Mouse (Mus musculus) liver, embryonic 14.5 days (tissue): ENCODE results near the gene Cracr2b. TPM values are rescaled to one million over a fixed set of nuclear protein-coding genes. Genes with fewer than 3 reads are reported as not detected.

ENCODE experiments used
- ATAC-seq: fragments of 200-750 bp; cut with Nextera tagmentation; 2 replicates; pipeline ENCODE4 v1.8.0; 2017; ENCODE audit warnings: moderate number of reproducible peaks, mild to moderate bottlenecking, moderate library complexity; ENCODE audit not compliant: insufficient read depth
- DNase-seq, 3 experiments: peaks; one replicate each; pipeline ENCODE4 v3.0.0-alpha.2; 2012 to 2013; ENCODE audit warnings: low read depth in 3 of 3, low spot score in 3 of 3
- H3K27ac ChIP-seq: fragments of 300-500 bp; sonication (generic); 2 replicates; pipeline ENCODE4 v1.5.1; 2014; ENCODE audit warnings: moderate library complexity, mild to moderate bottlenecking, control low read depth, inconsistent platforms
- H3K27me3 ChIP-seq: fragments of 300-500 bp; sonication (generic); 2 replicates; pipeline ENCODE4 v1.6.1; 2014; ENCODE audit warnings: mild to moderate bottlenecking, low read length, moderate library complexity; ENCODE audit not compliant: control insufficient read depth, insufficient read depth
- H3K36me3 ChIP-seq: fragments of 300-500 bp; sonication (generic); replicated peaks from 2 replicates; pipeline ENCODE4 v1.6.1; 2014; ENCODE audit warnings: low read depth; ENCODE audit not compliant: control insufficient read depth, insufficient read depth
- H3K4me1 ChIP-seq, 2 experiments: fragments of 200-500 bp in 1 of 2; fragments of 300-500 bp in 1 of 2; sonication (generic) in 1 of 2; replicated peaks; 2 replicates each; pipeline ENCODE4 v1.6.1; 2012 to 2014; ENCODE audit warnings: antibody characterized with exemption in 1 of 2, inconsistent platforms in 1 of 2, low read length in 1 of 2; ENCODE audit not compliant: control insufficient read depth in 2 of 2, insufficient read depth in 2 of 2
- H3K4me2 ChIP-seq: fragments of 300-500 bp; sonication (generic); 2 replicates; pipeline ENCODE4 v1.6.1; 2014; ENCODE audit warnings: low read depth, mild to moderate bottlenecking, control low read depth, moderate library complexity
- H3K4me3 ChIP-seq, 2 experiments: fragments of 200-500 bp in 1 of 2; fragments of 300-500 bp in 1 of 2; sonication (generic) in 1 of 2; 2 replicates each; pipeline ENCODE4 v1.5.1; 2012 to 2014; ENCODE audit warnings: low read depth in 2 of 2, low read length in 2 of 2, mild to moderate bottlenecking in 2 of 2, control low read depth in 1 of 2, inconsistent platforms in 1 of 2, moderate library complexity in 1 of 2; ENCODE audit not compliant: insufficient read depth in 1 of 2
- H3K9ac ChIP-seq: fragments of 300-500 bp; sonication (generic); replicated peaks from 2 replicates; pipeline ENCODE4 v1.6.1; 2014; ENCODE audit warnings: mild to moderate bottlenecking, control low read depth, moderate library complexity
- H3K9me3 ChIP-seq: fragments of 300-500 bp; sonication (generic); 2 replicates; pipeline ENCODE4 v1.6.1; 2016; ENCODE audit warnings: low read length, mixed read lengths; ENCODE audit not compliant: control insufficient read depth
- CTCF ChIP-seq: IDR thresholded peaks from 2 replicates; pipeline ENCODE4 v1.5.1; 2016; ENCODE audit warnings: antibody characterized with exemption, low read depth, control low read depth
- EP300 ChIP-seq: IDR thresholded peaks from 2 replicates; pipeline ENCODE4 v1.6.1; 2016; ENCODE audit warnings: antibody characterized with exemption, low read depth
- WGBS: fragments of 180-500 bp; shearing (Covaris S2); extraction: QIAGEN DNeasy Blood & Tissue Kit; methylation state at CpG from one replicate; pipeline ENCODE4 v1.1.7; 2014; ENCODE audit not compliant: insufficient replicate concordance; 5-methylcytosine and 5-hydroxymethylcytosine counted together
- polyA plus RNA-seq, 2 experiments: library from polyadenylated mRNA; depleted of rRNA in 1 of 2; stranded (reverse) in 1 of 2; unstranded in 1 of 2; fragments of >200 nt; fragmentation: Nextera tagmentation in 1 of 2; extraction: Ambion mirVana in 1 of 2; gene quantifications; 2 replicates each; pipeline versions ENCODE4 v1.2.1 to v1.2.3; 2012 to 2014

The Cracr2b gene
- polyA plus RNA-seq, 2 experiments, result 0.89 to 2.6 TPM

GRCm38 (mm10) chr7:141416144-141416841 is 44.6 kb upstream of the Cracr2b start:
- no peak for ATAC-seq
- H3K9ac ChIP-seq, result no peak overlapping the region
- peaks cover 11 to 14% of the 10 kb centered on the region in 2 experiments for H3K4me1 ChIP-seq

DNA sequence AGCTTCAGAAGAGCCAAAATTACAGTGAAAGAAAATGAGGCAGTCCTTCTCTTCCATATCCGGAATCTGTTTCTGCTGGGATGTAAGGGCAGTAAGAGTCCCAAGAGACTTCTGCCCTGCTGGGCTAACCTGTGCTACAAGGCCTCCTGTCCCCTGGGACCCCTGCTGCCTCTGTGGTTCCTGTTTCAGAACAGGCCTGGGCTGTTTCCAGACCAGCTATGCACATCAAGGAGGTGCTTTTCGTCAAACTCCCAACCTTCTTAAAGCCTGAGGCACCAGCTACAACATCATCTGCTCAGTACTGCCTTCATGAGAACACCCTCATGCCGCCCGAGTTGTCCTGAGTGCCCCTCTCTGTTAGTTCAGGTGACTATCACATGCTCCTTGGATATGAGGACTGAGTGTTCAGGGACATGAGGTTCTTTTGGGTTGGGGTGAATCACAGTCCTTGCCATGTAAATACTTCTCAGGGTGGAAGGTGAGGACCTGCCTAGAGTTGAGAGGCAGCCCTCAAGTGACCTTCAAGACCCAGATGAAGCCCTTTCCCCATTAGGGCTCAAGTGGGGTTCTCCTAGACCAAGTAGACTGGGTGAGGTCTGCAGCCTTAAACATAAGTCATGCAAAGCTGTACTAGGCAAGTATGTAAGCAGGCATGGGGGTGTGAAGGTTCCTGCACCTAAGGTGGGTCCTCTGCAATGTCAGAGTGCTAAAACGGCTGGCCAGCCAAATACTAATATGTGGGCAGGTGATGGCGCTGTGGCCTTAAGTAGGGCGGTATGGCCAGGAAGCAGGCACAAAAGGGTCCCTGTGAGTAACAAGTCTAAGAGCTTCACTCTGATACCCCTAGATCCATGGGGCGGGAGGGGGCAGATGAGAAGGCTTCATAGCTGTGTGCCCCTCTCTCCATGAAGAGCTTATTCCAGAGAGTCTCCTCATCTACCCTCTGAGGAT is 42.9 kb upstream of the Cracr2b start:
- ATAC-seq (no peak), DNase-seq (no peak)
- no peaks in the 10 kb centered on the region for H3K9me3 ChIP-seq
- H3K27ac ChIP-seq, result no peak overlapping the region
- H3K27me3 ChIP-seq, result no peaks in the 10 kb centered on the region
- no peaks in the 10 kb centered on the region for H3K36me3 ChIP-seq
- no peak overlapping the region for H3K9ac ChIP-seq
- no peak overlapping the region for H3K4me2 ChIP-seq
- H3K4me3 ChIP-seq, result no peak overlapping the region
- TF ChIP-seq CTCF (peak; percentile 44), EP300 (no peak)
- H3K4me1 ChIP-seq, result peaks cover 11 to 12% of the 10 kb centered on the region in 2 experiments
- 62% methylated on average over 8 of the region's 8 CpGs for WGBS

More at GRCm38 (mm10) chr7:141416144-141416841, 44.6 kb upstream of the Cracr2b start:
- DNase-seq, result no peak
- Histone ChIP-seq H3K27me3 (no peaks in the 10 kb centered on the region), H3K27ac (no peak overlapping the region), H3K4me2 (no peak overlapping the region), H3K36me3 (no peaks in the 10 kb centered on the region), H3K9me3 (no peaks in the 10 kb centered on the region), H3K4me3 (no peak overlapping the region)
- WGBS, result 71% methylated on average over 6 of the region's 6 CpGs
- TF ChIP-seq EP300 (no peak), CTCF (no peak)

- Histone ChIP-seq H3K4me3 (no peak overlapping the region), H3K4me1 (peaks cover 8% of the 10 kb centered on the region in 2 experiments), H3K27me3 (no peaks in the 10 kb centered on the region), H3K9me3 (no peaks in the 10 kb centered on the region), H3K4me2 (no peak overlapping the region), H3K36me3 (no peaks in the 10 kb centered on the region), H3K27ac (no peak overlapping the region), H3K9ac (no peak overlapping the region)
- ATAC-seq (no peak), DNase-seq (no peak)
- WGBS, result 47% methylated on average over 7 of the region's 7 CpGs
- TF ChIP-seq CTCF (no peak), EP300 (no peak)
These were observed 41.9 kb upstream of the Cracr2b start for GRCm38 (mm10) chr7:141418970-141419369.

- Histone ChIP-seq H3K27ac (no peak overlapping the region), H3K9ac (no peak overlapping the region), H3K4me1 (no peaks in the 10 kb centered on the region), H3K27me3 (no peaks in the 10 kb centered on the region), H3K4me3 (no peak overlapping the region), H3K36me3 (no peaks in the 10 kb centered on the region), H3K9me3 (no peaks in the 10 kb centered on the region), H3K4me2 (no peak overlapping the region)
- TF ChIP-seq CTCF, result no peak
- TF ChIP-seq EP300, result no peak
- DNase-seq (no peak), ATAC-seq (peak; percentile 49; the same call in 1 of the 2 replicates)
- WGBS, result 52% methylated on average over 9 of the region's 9 CpGs
These were observed 40.7 kb upstream of the Cracr2b start for GRCm38 (mm10) chr7:141420030-141420702.
